Mouse (Mus musculus) embryonic facial prominence, embryonic 10.5 days (tissue): ENCODE data around the gene Adora1. TPM values are rescaled to one million over a fixed set of nuclear protein-coding genes. Genes with fewer than 3 reads are reported as not detected.

ENCODE experiments used
- DNase-seq: peaks from one replicate; pipeline ENCODE4 v3.0.0-alpha.2; 2017; ENCODE audit warnings: low spot score
- H3K27ac ChIP-seq: fragments of 300-500 bp; sonication (generic); replicated peaks from 2 replicates; pipeline ENCODE4 v1.5.1; 2016; ENCODE audit warnings: mild to moderate bottlenecking
- H3K27me3 ChIP-seq: fragments of 300-500 bp; sonication (generic); replicated peaks from 2 replicates; pipeline ENCODE4 v1.6.1; 2016; ENCODE audit warnings: low read depth, mild to moderate bottlenecking; ENCODE audit not compliant: poor library complexity, severe bottlenecking
- H3K36me3 ChIP-seq: fragments of 300-500 bp; sonication (generic); replicated peaks from 2 replicates; pipeline ENCODE4 v1.6.1; 2016; ENCODE audit warnings: mild to moderate bottlenecking, moderate library complexity
- H3K4me1 ChIP-seq: fragments of 300-500 bp; sonication (generic); 2 replicates; pipeline ENCODE4 v1.6.1; 2016
- H3K4me3 ChIP-seq: fragments of 300-500 bp; sonication (generic); 2 replicates; pipeline ENCODE4 v1.5.1; 2016; ENCODE audit warnings: mild to moderate bottlenecking, moderate library complexity
- H3K9me3 ChIP-seq: fragments of 300-500 bp; sonication (generic); 2 replicates; pipeline ENCODE4 v1.6.1; 2016; ENCODE audit warnings: mild to moderate bottlenecking
- WGBS: fragments of 180-500 bp; shearing (Covaris S2); methylation state at CpG from one replicate; pipeline ENCODE4 v1.1.7; 2016; 5-methylcytosine and 5-hydroxymethylcytosine counted together
- polyA plus RNA-seq: library from polyadenylated mRNA; unstranded; fragments of >200 nt; fragmentation: Nextera tagmentation; extraction: Ambion mirVana; gene quantifications from 2 replicates; pipeline ENCODE4 v1.2.1, GENCODE M21; 2016

Adora1 gene
- 0.28 and 0.65 TPM in 2 replicates for polyA plus RNA-seq

DNA sequence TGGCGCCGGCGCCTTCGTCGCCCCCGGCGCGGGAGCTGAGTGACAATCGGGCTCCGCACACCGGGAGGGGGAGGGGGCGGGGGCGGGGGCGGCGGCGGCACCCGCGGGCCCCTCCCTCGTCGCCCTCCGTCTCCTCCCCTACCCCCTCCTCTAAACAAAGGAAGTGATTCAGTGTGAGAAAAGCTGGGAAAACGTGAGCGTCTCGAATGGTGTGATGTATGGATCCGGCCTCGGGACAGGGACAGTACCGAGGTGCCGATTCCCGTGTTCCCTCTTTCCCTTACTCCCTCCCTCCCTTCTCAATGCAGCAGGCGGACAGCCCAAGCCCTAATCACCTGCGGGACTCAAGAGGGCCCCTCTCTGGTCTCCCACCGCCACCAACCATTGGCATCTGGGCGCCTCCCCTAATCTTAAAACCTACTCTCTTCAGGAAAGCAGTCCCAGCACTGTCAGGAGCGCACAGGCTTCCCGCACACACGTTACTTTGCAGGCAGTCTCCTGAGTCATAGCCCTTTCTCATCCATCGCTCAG lies at the start of gene Adora1:
Gene Adora1, minus strand, starts transcription at position 41 of the 531 bp plus-strand sequence.
- WGBS: 1% methylated on average over 36 of the region's 37 CpGs
- peak within 1 kb of the TSS; percentile 64 for H3K4me3 ChIP-seq
- peaks cover 39% of the 10 kb centered on the region for H3K4me1 ChIP-seq
- no peaks in the 10 kb centered on the region for H3K36me3 ChIP-seq
- H3K27me3 ChIP-seq: peaks cover 89% of the 10 kb centered on the region
- H3K27ac ChIP-seq: peak within 1 kb of the TSS; percentile 61; the same call in 1 of the 2 replicates
- no peaks in the 10 kb centered on the region for H3K9me3 ChIP-seq
- peak; percentile 43 for DNase-seq

DNA sequence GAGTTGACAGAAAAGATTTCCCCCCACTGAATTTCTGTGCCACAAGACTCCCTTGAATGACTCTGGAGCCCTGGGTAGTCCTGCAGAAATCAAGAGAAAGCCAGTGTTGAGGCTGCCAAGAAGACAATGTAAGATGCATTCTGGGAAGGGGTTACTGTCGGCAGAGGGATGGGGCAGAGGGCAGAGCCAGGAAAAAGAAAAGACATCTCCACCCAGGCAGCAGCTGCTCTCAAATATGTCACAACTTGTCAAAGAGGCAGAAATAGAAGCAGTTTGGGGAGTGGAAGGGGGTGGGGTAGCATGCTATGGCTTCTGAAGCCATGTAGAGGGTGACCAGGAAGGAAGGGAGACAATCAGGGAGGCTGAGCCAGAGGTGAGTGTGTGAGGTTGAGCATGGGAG lies 47.9 kb upstream of the Adora1 start:
- Histone ChIP-seq H3K9me3 (no peaks in the 10 kb centered on the region), H3K4me3 (no peak overlapping the region), H3K36me3 (no peaks in the 10 kb centered on the region), H3K4me1 (peaks cover 25% of the 10 kb centered on the region), H3K27ac (no peak overlapping the region), H3K27me3 (peaks cover 6% of the 10 kb centered on the region; the same call in 1 of the 2 replicates)
- WGBS: 61% methylated on average over 1 of the region's 1 CpGs
- DNase-seq: no peak

DNA sequence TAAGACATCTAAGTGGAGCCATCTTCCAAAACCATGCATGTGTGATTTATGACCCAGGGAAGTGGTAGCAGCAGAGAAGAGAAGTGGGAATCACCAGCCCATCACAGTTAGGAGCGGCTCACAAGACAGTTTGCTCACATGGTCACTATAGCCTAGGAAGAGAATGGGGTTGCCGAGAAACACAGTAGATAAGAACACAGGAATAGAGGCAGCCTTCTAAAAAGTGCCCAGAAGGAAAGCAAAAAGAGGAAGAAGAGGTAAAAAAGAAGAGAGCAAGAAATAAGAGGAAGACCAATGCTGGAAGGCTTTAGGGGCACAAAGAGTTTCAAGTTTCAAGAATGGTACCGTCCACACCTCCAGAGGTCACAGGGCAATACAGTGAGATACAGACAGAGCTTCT lies 47.1 kb upstream of the Adora1 start:
- H3K4me1 ChIP-seq: peaks cover 25% of the 10 kb centered on the region
- DNase-seq: no peak
- no peaks in the 10 kb centered on the region for H3K9me3 ChIP-seq
- 75% methylated on average over 3 of the region's 3 CpGs for WGBS
- H3K36me3 ChIP-seq: no peaks in the 10 kb centered on the region
- no peak overlapping the region for H3K27ac ChIP-seq
- no peak overlapping the region for H3K4me3 ChIP-seq
- H3K27me3 ChIP-seq: peaks cover 6% of the 10 kb centered on the region; the same call in 1 of the 2 replicates

DNA sequence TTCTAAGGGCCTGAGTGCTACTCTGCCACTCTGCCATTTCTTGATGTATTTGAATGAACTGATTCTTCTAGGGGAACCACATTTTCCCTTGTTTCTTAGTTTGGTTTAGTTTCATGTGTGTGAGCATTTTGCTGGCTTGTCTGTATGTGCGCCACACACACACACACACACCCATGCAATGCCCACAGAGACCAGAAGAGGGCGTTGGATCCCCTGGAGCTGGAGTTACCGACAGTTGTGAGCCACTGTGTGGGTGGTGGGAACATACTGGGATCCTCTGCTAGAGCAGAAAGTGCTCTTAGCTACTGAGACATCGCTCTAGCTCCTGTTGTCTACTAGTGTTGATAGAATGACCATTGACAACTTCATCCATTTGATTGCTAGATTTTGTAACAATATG lies 46.3 kb upstream of the Adora1 start:
- Histone ChIP-seq H3K36me3 (no peaks in the 10 kb centered on the region), H3K4me3 (no peak overlapping the region), H3K4me1 (peaks cover 22% of the 10 kb centered on the region), H3K27ac (no peak overlapping the region), H3K27me3 (0 out of 2 replicates have a peak, but pooled peaks cover 6% of the 10 kb centered on the region), H3K9me3 (no peaks in the 10 kb centered on the region)
- no peak for DNase-seq
- WGBS: 72% methylated on average over 4 of the region's 4 CpGs

GRCm38 (mm10) chr1:134280174-134280573 lies 44.9 kb upstream of the Adora1 start:
- WGBS: 85% methylated on average over 5 of the region's 5 CpGs

DNA sequence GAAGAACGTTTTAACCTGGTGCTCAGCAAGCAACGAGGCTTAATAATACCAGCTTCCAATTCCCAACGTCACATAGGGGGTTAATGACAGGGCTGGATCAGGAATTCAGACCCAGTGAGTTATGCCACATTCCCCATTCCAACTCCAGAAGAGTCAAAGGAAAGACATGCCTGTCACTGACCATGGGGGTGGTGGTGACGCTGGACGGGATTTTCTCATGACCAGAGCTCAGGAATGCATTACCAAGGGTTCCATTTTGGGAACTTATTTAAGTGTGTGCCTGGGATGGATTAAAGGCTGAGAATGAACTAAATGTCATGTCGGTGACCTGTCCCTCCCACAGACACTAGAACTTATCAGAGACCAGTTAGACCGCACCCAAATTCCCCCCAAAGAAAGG lies 41.6 kb upstream of the Adora1 start:
- DNase-seq: no peak
- Histone ChIP-seq H3K4me3 (no peak overlapping the region), H3K27ac (no peak overlapping the region), H3K4me1 (peaks cover 23% of the 10 kb centered on the region), H3K9me3 (no peaks in the 10 kb centered on the region), H3K27me3 (no peaks in the 10 kb centered on the region; the same call in 1 of the 2 replicates), H3K36me3 (no peaks in the 10 kb centered on the region)
- WGBS: 81% methylated on average over 7 of the region's 7 CpGs

More at GRCm38 (mm10) chr1:134280174-134280573, 44.9 kb upstream of the Adora1 start:
- Histone ChIP-seq H3K36me3 (no peaks in the 10 kb centered on the region), H3K9me3 (no peaks in the 10 kb centered on the region), H3K27ac (no peak overlapping the region), H3K4me1 (peaks cover 22% of the 10 kb centered on the region), H3K4me3 (no peak overlapping the region), H3K27me3 (peaks cover 6% of the 10 kb centered on the region; the same call in 1 of the 2 replicates)
- no peak for DNase-seq

GRCm38 (mm10) chr1:134275616-134276464 lies 40.6 kb upstream of the Adora1 start:
- H3K27ac ChIP-seq: no peak overlapping the region
- H3K27me3 ChIP-seq: no peaks in the 10 kb centered on the region; the same call in 1 of the 2 replicates
- 77% methylated on average over 13 of the region's 13 CpGs for WGBS

DNA sequence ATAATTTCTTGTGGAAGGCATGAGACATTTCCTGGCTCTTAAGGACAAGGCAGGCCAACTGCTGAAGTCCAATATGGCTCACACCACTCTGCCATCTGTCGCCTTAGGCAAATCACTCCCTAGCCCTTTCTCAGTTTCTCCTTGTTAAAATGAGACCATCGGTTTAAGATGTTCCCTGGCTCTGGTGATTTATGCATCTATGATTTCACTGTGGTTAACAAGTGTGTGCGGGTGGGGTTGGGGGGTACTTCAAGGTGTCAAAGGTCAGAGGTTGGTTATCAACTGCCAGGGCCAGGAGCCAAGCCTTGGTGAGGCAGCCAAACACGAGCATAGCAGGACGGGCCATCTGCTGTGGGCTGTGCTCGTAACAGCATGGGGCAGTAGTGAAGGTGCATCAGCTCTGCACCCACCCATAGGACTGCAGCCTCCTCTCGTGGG lies 39.3 kb upstream of the Adora1 start:
- Histone ChIP-seq H3K9me3 (no peaks in the 10 kb centered on the region), H3K4me3 (no peak overlapping the region), H3K27ac (no peak overlapping the region), H3K27me3 (no peaks in the 10 kb centered on the region; the same call in 1 of the 2 replicates), H3K36me3 (no peaks in the 10 kb centered on the region), H3K4me1 (peaks cover 23% of the 10 kb centered on the region)
- WGBS: 84% methylated on average over 7 of the region's 7 CpGs
- no peak for DNase-seq

More at GRCm38 (mm10) chr1:134275616-134276464, 40.6 kb upstream of the Adora1 start:
- no peak for DNase-seq
- Histone ChIP-seq H3K4me3 (no peak overlapping the region), H3K36me3 (no peaks in the 10 kb centered on the region), H3K4me1 (peaks cover 23% of the 10 kb centered on the region), H3K9me3 (no peaks in the 10 kb centered on the region)

DNA sequence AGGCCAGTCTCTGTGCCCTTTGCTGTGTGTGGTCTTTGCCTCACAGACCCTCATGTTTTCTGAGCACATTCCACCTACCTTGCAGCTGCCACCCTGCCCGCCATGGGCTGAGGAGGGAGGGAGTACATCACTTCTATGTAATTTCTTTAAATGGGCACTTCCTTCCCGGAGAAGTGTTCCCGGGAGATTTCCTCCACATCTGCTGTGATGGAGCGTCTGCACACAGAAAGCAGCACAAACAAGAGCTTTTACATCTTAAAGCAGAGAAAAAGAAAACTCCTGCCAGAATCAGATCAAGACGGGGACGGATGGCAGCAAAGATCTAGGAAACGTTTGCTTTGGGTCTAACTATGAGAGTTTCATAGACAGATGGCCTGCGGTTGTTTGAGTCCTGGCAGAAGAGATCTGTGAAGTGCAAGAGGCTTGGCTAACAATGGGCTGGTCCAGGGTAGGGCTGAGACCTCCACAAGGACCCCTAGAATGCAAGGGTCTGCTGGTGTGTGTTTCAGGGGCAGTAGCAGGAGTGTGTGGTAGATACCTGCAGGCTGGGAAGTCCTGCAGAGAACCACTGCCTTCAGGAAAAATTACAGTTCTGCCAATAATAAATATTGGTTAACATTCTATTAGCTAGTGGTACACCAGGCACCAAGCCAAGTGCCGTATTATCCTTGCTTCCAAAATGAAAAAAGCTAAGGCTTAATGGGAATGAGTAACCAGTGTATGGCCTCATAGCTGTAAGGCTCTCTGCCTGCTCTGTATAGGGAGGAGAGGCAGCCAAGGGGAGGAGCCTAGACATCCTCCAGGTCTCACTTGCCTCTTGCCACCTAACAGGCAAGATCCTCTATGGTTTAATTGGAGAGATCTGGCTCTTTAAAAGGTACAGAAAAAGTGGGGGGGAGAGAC lies 38.5 kb upstream of the Adora1 start:
- no peaks in the 10 kb centered on the region for H3K9me3 ChIP-seq
- no peak for DNase-seq
- H3K4me3 ChIP-seq: no peak overlapping the region
- no peaks in the 10 kb centered on the region; the same call in 1 of the 2 replicates for H3K27me3 ChIP-seq
- 52% methylated on average over 9 of the region's 9 CpGs for WGBS
- no peaks in the 10 kb centered on the region for H3K36me3 ChIP-seq
- H3K27ac ChIP-seq: peak overlapping the region; percentile 3; the same call in 1 of the 2 replicates
- H3K4me1 ChIP-seq: peaks cover 23% of the 10 kb centered on the region

GRCm38 (mm10) chr1:134272754-134273250 lies 37.6 kb upstream of the Adora1 start:
- Histone ChIP-seq H3K27ac (no peak overlapping the region), H3K4me3 (no peak overlapping the region), H3K36me3 (no peaks in the 10 kb centered on the region), H3K9me3 (no peaks in the 10 kb centered on the region), H3K4me1 (peaks cover 23% of the 10 kb centered on the region), H3K27me3 (no peaks in the 10 kb centered on the region; the same call in 1 of the 2 replicates)
- DNase-seq: no peak
- 68% methylated on average over 5 of the region's 5 CpGs for WGBS

- peaks cover 16% of the 10 kb centered on the region for H3K4me1 ChIP-seq
- WGBS: 66% methylated on average over 7 of the region's 7 CpGs
- H3K27ac ChIP-seq: no peak overlapping the region
- no peaks in the 10 kb centered on the region for H3K36me3 ChIP-seq
- no peaks in the 10 kb centered on the region for H3K27me3 ChIP-seq
- DNase-seq: no peak
- no peaks in the 10 kb centered on the region for H3K9me3 ChIP-seq
- no peak overlapping the region for H3K4me3 ChIP-seq
These were observed 34.8 kb upstream of the Adora1 start for GRCm38 (mm10) chr1:134270026-134270425.

DNA sequence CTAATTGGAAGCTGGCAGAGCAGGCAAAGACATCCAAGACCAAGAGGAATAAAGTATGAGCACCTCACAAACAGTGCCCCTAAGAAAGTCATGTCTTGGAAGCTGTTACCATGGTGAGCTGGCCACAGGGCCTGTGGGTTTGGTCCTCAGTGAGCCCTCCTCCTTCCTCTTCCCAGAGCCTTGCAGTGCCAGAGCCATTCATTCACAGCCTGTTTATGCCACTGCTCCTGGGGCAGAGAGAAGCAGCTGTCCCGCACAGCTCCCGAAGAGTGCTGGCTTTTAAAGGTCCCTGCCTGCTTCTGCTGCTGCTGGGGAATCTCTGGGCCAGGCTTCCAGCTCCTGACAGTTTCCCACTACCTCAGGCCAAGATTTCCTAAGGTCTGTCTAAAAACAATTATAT lies 30.6 kb upstream of the Adora1 start:
- WGBS: 48% methylated on average over 2 of the region's 2 CpGs
- no peaks in the 10 kb centered on the region for H3K27me3 ChIP-seq
- no peaks in the 10 kb centered on the region for H3K4me1 ChIP-seq
- no peak for DNase-seq
- H3K36me3 ChIP-seq: no peaks in the 10 kb centered on the region
- no peak overlapping the region for H3K4me3 ChIP-seq
- H3K27ac ChIP-seq: no peak overlapping the region
- peaks cover 4% of the 10 kb centered on the region; the same call in 1 of the 2 replicates for H3K9me3 ChIP-seq
